Mouse (Mus musculus) cerebellum, postnatal 36 days (tissue): ENCODE measurements around the gene Slc25a54.
A peak's percentile ranks its signal among the peaks of the same experiment; 100 is the strongest.

Experiments
- DNase-seq, 2 experiments: peaks; one replicate each; pipeline ENCODE4 v3.0.0; 2021 to 2022; ENCODE audit warnings: mixed read lengths in 2 of 2

Slc25a54 gene

GRCm38 (mm10) chr3:109080169-109080568, at the start of gene Slc25a54:
TSS of gene Slc25a54 (plus strand) at chr3:109080469.
- no peak for DNase-seq

- DNase-seq: no peak
Observed at GRCm38 (mm10) chr3:109030817-109031216, 49.5 kb upstream of the Slc25a54 start.

GRCm38 (mm10) chr3:109031626-109032025, 48.6 kb upstream of the Slc25a54 start:
- DNase-seq: no peak

GRCm38 (mm10) chr3:109032306-109032705, 48.0 kb upstream of the Slc25a54 start:
- DNase-seq: no peak

GRCm38 (mm10) chr3:109034411-109034810, 45.9 kb upstream of the Slc25a54 start:
- DNase-seq: no peak

- DNase-seq: no peak
Observed at GRCm38 (mm10) chr3:109040908-109041307, 39.4 kb upstream of the Slc25a54 start.

GRCm38 (mm10) chr3:109043395-109043794, 36.9 kb upstream of the Slc25a54 start:
- no peak for DNase-seq

- DNase-seq: no peak
Observed at GRCm38 (mm10) chr3:109046428-109046827, 33.8 kb upstream of the Slc25a54 start.

- DNase-seq: no peak
Observed at GRCm38 (mm10) chr3:109047707-109048283, 32.5 kb upstream of the Slc25a54 start.

- DNase-seq: no peak
Observed at GRCm38 (mm10) chr3:109051056-109051945, 29.0 kb upstream of the Slc25a54 start.

- DNase-seq: no peak
Observed at GRCm38 (mm10) chr3:109051946-109052331, 28.3 kb upstream of the Slc25a54 start.

- DNase-seq: no peak
Observed at GRCm38 (mm10) chr3:109059903-109060302, 20.4 kb upstream of the Slc25a54 start.

- DNase-seq: no peak
Observed at GRCm38 (mm10) chr3:109062391-109062790, 17.9 kb upstream of the Slc25a54 start.

GRCm38 (mm10) chr3:109062989-109063388, 17.3 kb upstream of the Slc25a54 start:
- peak; percentile 13 to 38 for DNase-seq

- DNase-seq: no peak
Observed at GRCm38 (mm10) chr3:109084418-109084817, 4.1 kb downstream of the Slc25a54 start.

- no peak for DNase-seq
Observed at GRCm38 (mm10) chr3:109088460-109088859, 8.2 kb downstream of the Slc25a54 start.

- DNase-seq: no peak
Observed at GRCm38 (mm10) chr3:109104702-109105101, 24.4 kb downstream of the Slc25a54 start.

- DNase-seq: no peak
Observed at GRCm38 (mm10) chr3:109117136-109117535, 36.9 kb downstream of the Slc25a54 start.

- DNase-seq: no peak
Observed at GRCm38 (mm10) chr3:109119562-109119961, 39.3 kb downstream of the Slc25a54 start.

- no peak for DNase-seq
Observed at GRCm38 (mm10) chr3:109119973-109120372, 39.7 kb downstream of the Slc25a54 start.

- peak; percentile 7 to 18 for DNase-seq
Observed at GRCm38 (mm10) chr3:109122641-109123530, 42.6 kb downstream of the Slc25a54 start, which contains the start of gene Slc25a24. TSS of gene Slc25a24 (plus strand) at chr3:109123149.

- DNase-seq: no peak
Observed at GRCm38 (mm10) chr3:109123531-109123981, 43.3 kb downstream of the Slc25a54 start.

- no peak for DNase-seq
Observed at GRCm38 (mm10) chr3:109124091-109124490, 43.8 kb downstream of the Slc25a54 start.
